Mouse (Mus musculus): Measurements from ENCODE around the gene Cplx2. TPM values are rescaled to one million over a fixed set of nuclear protein-coding genes. Genes with fewer than 3 reads are reported as not detected.

The Cplx2 gene
- polyA plus RNA-seq, 1 experiment: 1.9 TPM

- Histone ChIP-seq H3K36me3 (ENCODE audit: control insufficient read depth, insufficient read depth, low read length) (no peaks in the 10 kb centered on the region), H3K27me3 (ENCODE audit: control insufficient read depth, insufficient read depth, low read length) (no peaks in the 10 kb centered on the region), H3K27ac (ENCODE audit: control insufficient read depth, insufficient read depth, low read length) (no peak overlapping the region), H3K4me1 (replicated peaks; ENCODE audit: control insufficient read depth, insufficient read depth, low read length) (no peaks in the 10 kb centered on the region), H3K4me3 (ENCODE audit: control insufficient read depth, insufficient read depth, low read length) (no peak overlapping the region)
- WGBS: 51% methylated on average over 5 of the region's 5 CpGs
- DNase-seq: no peak
- TF ChIP-seq CTCF (IDR thresholded peaks at IDR 0.05; ENCODE audit: borderline replicate concordance, control insufficient read depth, extremely low read depth, insufficient read depth, low read length, poor library complexity) (no peak), POLR2A (IDR thresholded peaks at IDR 0.05; ENCODE audit: control insufficient read depth, extremely low read depth, insufficient read depth, low read length, poor library complexity) (no peak)
Measured at GRCm38 (mm10) chr13:54384518-54384917, 13.4 kb downstream of the Cplx2 start.

GRCm38 (mm10) chr13:54385008-54386004, 14.2 kb downstream of the Cplx2 start:
- Histone ChIP-seq H3K36me3 (ENCODE audit: control insufficient read depth, insufficient read depth, low read length) (no peaks in the 10 kb centered on the region), H3K4me3 (ENCODE audit: control insufficient read depth, insufficient read depth, low read length) (no peak overlapping the region), H3K4me1 (replicated peaks; ENCODE audit: control insufficient read depth, insufficient read depth, low read length) (no peaks in the 10 kb centered on the region), H3K27ac (ENCODE audit: control insufficient read depth, insufficient read depth, low read length) (no peak overlapping the region), H3K27me3 (ENCODE audit: control insufficient read depth, insufficient read depth, low read length) (no peaks in the 10 kb centered on the region)
- 59% methylated on average over 19 of the region's 19 CpGs for whole genome bisulfite sequencing
- no peak for DNase-seq
- TF ChIP-seq POLR2A (IDR thresholded peaks at IDR 0.05; ENCODE audit: control insufficient read depth, extremely low read depth, insufficient read depth, low read length, poor library complexity) (no peak), CTCF (IDR thresholded peaks at IDR 0.05; ENCODE audit: borderline replicate concordance, control insufficient read depth, extremely low read depth, insufficient read depth, low read length, poor library complexity) (no peak)

- H3K4me3 ChIP-seq (ENCODE audit: control insufficient read depth, insufficient read depth, low read length): no peak overlapping the region
- H3K27me3 ChIP-seq (ENCODE audit: control insufficient read depth, insufficient read depth, low read length): no peaks in the 10 kb centered on the region
- no peak overlapping the region for H3K27ac ChIP-seq (ENCODE audit: control insufficient read depth, insufficient read depth, low read length)
- H3K4me1 ChIP-seq (replicated peaks; ENCODE audit: control insufficient read depth, insufficient read depth, low read length): no peaks in the 10 kb centered on the region
- WGBS: 81% methylated on average over 8 of the region's 8 CpGs
- TF ChIP-seq CTCF (IDR thresholded peaks at IDR 0.05; ENCODE audit: borderline replicate concordance, control insufficient read depth, extremely low read depth, insufficient read depth, low read length, poor library complexity) (no peak), POLR2A (IDR thresholded peaks at IDR 0.05; ENCODE audit: control insufficient read depth, extremely low read depth, insufficient read depth, low read length, poor library complexity) (no peak)
- no peak for DNase-seq
- H3K36me3 ChIP-seq (ENCODE audit: control insufficient read depth, insufficient read depth, low read length): no peaks in the 10 kb centered on the region
Measured at GRCm38 (mm10) chr13:54389971-54390564, 18.9 kb downstream of the Cplx2 start.

- no peak for TF ChIP-seq CTCF (IDR thresholded peaks at IDR 0.05; ENCODE audit: borderline replicate concordance, control insufficient read depth, extremely low read depth, insufficient read depth, low read length, poor library complexity)
- TF ChIP-seq POLR2A (IDR thresholded peaks at IDR 0.05; ENCODE audit: control insufficient read depth, extremely low read depth, insufficient read depth, low read length, poor library complexity): no peak
- Histone ChIP-seq H3K27me3 (ENCODE audit: control insufficient read depth, insufficient read depth, low read length) (no peaks in the 10 kb centered on the region), H3K4me3 (ENCODE audit: control insufficient read depth, insufficient read depth, low read length) (no peak overlapping the region), H3K27ac (ENCODE audit: control insufficient read depth, insufficient read depth, low read length) (no peak overlapping the region), H3K4me1 (replicated peaks; ENCODE audit: control insufficient read depth, insufficient read depth, low read length) (no peaks in the 10 kb centered on the region), H3K36me3 (ENCODE audit: control insufficient read depth, insufficient read depth, low read length) (no peaks in the 10 kb centered on the region)
- WGBS: 95% methylated on average over 7 of the region's 7 CpGs
- DNase-seq: no peak
Measured at GRCm38 (mm10) chr13:54390565-54391013, 19.4 kb downstream of the Cplx2 start.

- Histone ChIP-seq H3K27ac (ENCODE audit: control insufficient read depth, insufficient read depth, low read length) (no peak overlapping the region), H3K36me3 (ENCODE audit: control insufficient read depth, insufficient read depth, low read length) (no peaks in the 10 kb centered on the region), H3K27me3 (ENCODE audit: control insufficient read depth, insufficient read depth, low read length) (no peaks in the 10 kb centered on the region), H3K4me1 (replicated peaks; ENCODE audit: control insufficient read depth, insufficient read depth, low read length) (no peaks in the 10 kb centered on the region), H3K4me3 (ENCODE audit: control insufficient read depth, insufficient read depth, low read length) (no peak overlapping the region)
- no peak for TF ChIP-seq POLR2A (IDR thresholded peaks at IDR 0.05; ENCODE audit: control insufficient read depth, extremely low read depth, insufficient read depth, low read length, poor library complexity)
- no peak for TF ChIP-seq CTCF (IDR thresholded peaks at IDR 0.05; ENCODE audit: borderline replicate concordance, control insufficient read depth, extremely low read depth, insufficient read depth, low read length, poor library complexity)
- no peak for DNase-seq
- 95% methylated on average over 4 of the region's 4 CpGs for WGBS
Measured at GRCm38 (mm10) chr13:54391313-54391712, 20.2 kb downstream of the Cplx2 start.

GRCm38 (mm10) chr13:54397069-54397468, 25.9 kb downstream of the Cplx2 start:
- 88% methylated on average over 4 of the region's 4 CpGs for WGBS
- no peak overlapping the region for H3K4me3 ChIP-seq (ENCODE audit: control insufficient read depth, insufficient read depth, low read length)
- no peak overlapping the region for H3K27ac ChIP-seq (ENCODE audit: control insufficient read depth, insufficient read depth, low read length)
- no peaks in the 10 kb centered on the region for H3K27me3 ChIP-seq (ENCODE audit: control insufficient read depth, insufficient read depth, low read length)
- H3K4me1 ChIP-seq (replicated peaks; ENCODE audit: control insufficient read depth, insufficient read depth, low read length): no peaks in the 10 kb centered on the region
- TF ChIP-seq POLR2A (IDR thresholded peaks at IDR 0.05; ENCODE audit: control insufficient read depth, extremely low read depth, insufficient read depth, low read length, poor library complexity): no peak
- no peak for TF ChIP-seq CTCF (IDR thresholded peaks at IDR 0.05; ENCODE audit: borderline replicate concordance, control insufficient read depth, extremely low read depth, insufficient read depth, low read length, poor library complexity)
- H3K36me3 ChIP-seq (ENCODE audit: control insufficient read depth, insufficient read depth, low read length): no peaks in the 10 kb centered on the region
- DNase-seq: no peak
